Comparison of ENCODE assay signal across 20 mouse cellular contexts in genomic region chrX:73384419-73384818, GRCm38 (mm10). TPM values are rescaled to one million over a fixed set of nuclear protein-coding genes. Genes with fewer than 3 reads are reported as not detected.
DNase-seq lines count a peak whose midpoint lies in the region; ATAC-seq and TF ChIP-seq lines count a peak whose summit lies in the region.
"Had no signal": no experiment of that assay in that cellular context is flagged by ENCODE, and none has a peak within 500 bp of the region (broad histone marks: within the 10 kb centered on the region; RNA-seq: fewer than 3 reads in every experiment).

No protein-coding gene starts in this region.

- peak overlapping the region; percentile 70 for H3K27ac ChIP-seq in hindbrain, embryonic 14.5 days
- H3K27ac ChIP-seq in hindbrain, embryonic 10.5 days = no peak overlapping the region
- peak overlapping the region; percentile 51 for H3K27ac ChIP-seq in hindbrain, postnatal 0 days
- no peak overlapping the region for H3K27ac ChIP-seq in heart, adult 2 months
- H3K27ac ChIP-seq: heart, embryonic 15.5 days; kidney, postnatal 0 days; neural tube, embryonic 12.5 days had no signal

- no peak overlapping the region for H3K9ac ChIP-seq in hindbrain, embryonic 14.5 days
- H3K9ac ChIP-seq in hindbrain, postnatal 0 days (replicated peaks; ENCODE audit: low read length) = no peak overlapping the region
- H3K9ac ChIP-seq in heart, adult 2 months (ENCODE audit: low read depth, low read length) = no peak overlapping the region
- H3K9ac ChIP-seq: heart, embryonic 15.5 days; neural tube, embryonic 12.5 days had no signal

- TF ChIP-seq POLR2A in heart, adult 2 months (IDR thresholded peaks at IDR 0.05; ENCODE audit: insufficient read depth, low read depth, low read length) = no peak

- H3K79me2 ChIP-seq in heart, adult 2 months (replicated peaks; ENCODE audit: control insufficient read depth, insufficient read depth, low read length) = no peaks in the 10 kb centered on the region

- no peak overlapping the region for H3K4me2 ChIP-seq in hindbrain, embryonic 14.5 days (replicated peaks)
- no peak overlapping the region for H3K4me2 ChIP-seq in hindbrain, postnatal 0 days (ENCODE audit: low read depth, low read length)
- H3K4me2 ChIP-seq: heart, embryonic 15.5 days; liver, embryonic 11.5 days; neural tube, embryonic 12.5 days had no signal

- no peak for TF ChIP-seq CTCF in hindbrain, postnatal 0 days (IDR thresholded peaks at IDR 0.05; ENCODE audit: low read depth)
- TF ChIP-seq CTCF in heart, adult 2 months (IDR thresholded peaks at IDR 0.05) = no peak

- H3K4me1 ChIP-seq in hindbrain, embryonic 14.5 days (replicated peaks; ENCODE audit: control insufficient read depth, insufficient read depth, low read length) = peaks cover 4% of the 10 kb centered on the region; the same call in 1 of the 2 replicates
- no peaks in the 10 kb centered on the region for H3K4me1 ChIP-seq in hindbrain, embryonic 10.5 days (replicated peaks)
- no peaks in the 10 kb centered on the region for H3K4me1 ChIP-seq in hindbrain, postnatal 0 days (ENCODE audit: insufficient read depth, low read length)
- no peaks in the 10 kb centered on the region for H3K4me1 ChIP-seq in heart, adult 2 months (ENCODE audit: control insufficient read depth, insufficient read depth, low read length)
- H3K4me1 ChIP-seq: heart, embryonic 15.5 days; neural tube, embryonic 12.5 days had no signal

- 49% methylated on average over 6 of the region's 6 CpGs for WGBS in hindbrain, embryonic 14.5 days
- WGBS in hindbrain, embryonic 10.5 days = 81% methylated on average over 6 of the region's 6 CpGs
- 50% methylated on average over 6 of the region's 6 CpGs for WGBS in hindbrain, postnatal 0 days
- 52% methylated on average over 6 of the region's 6 CpGs for WGBS in heart, adult 2 months

- no peak for TF ChIP-seq EP300 in heart, adult 2 months (IDR thresholded peaks at IDR 0.05; ENCODE audit: insufficient read depth, low read depth, low read length)

- no peaks in the 10 kb centered on the region for H3K9me3 ChIP-seq in hindbrain, embryonic 14.5 days (ENCODE audit: control insufficient read depth, low read length)
- H3K9me3 ChIP-seq in hindbrain, embryonic 10.5 days = no peaks in the 10 kb centered on the region
- H3K9me3 ChIP-seq in hindbrain, postnatal 0 days (ENCODE audit: low read length) = no peaks in the 10 kb centered on the region
- H3K9me3 ChIP-seq: heart, embryonic 15.5 days; neural tube, embryonic 12.5 days had no signal

- peak; percentile 24 for DNase-seq in hindbrain, embryonic 14.5 days (ENCODE audit: low spot score)
- DNase-seq in hindbrain, embryonic 10.5 days (ENCODE audit: low spot score) = no peak
- peak; percentile 5 for DNase-seq in right cerebral cortex, postnatal 25 days
- DNase-seq in right cerebral cortex, postnatal 36 days (ENCODE audit: low spot score in 2 of 2) = no peak
- DNase-seq in hindbrain, postnatal 0 days (ENCODE audit: low spot score) = peak; percentile 44
- DNase-seq in cerebellum, adult 9-11 months = no peak
- no peak for DNase-seq in heart, adult 2 months
- DNase-seq: adrenal gland, postnatal 25 days; cerebellum, adult 2 months had no signal

- intact Hi-C loops in heart, adult 2 months (cut with DNase I) = no loop called here

- H3K36me3 ChIP-seq in hindbrain, embryonic 14.5 days (replicated peaks; ENCODE audit: control insufficient read depth, insufficient read depth) = no peaks in the 10 kb centered on the region
- H3K36me3 ChIP-seq in hindbrain, embryonic 10.5 days = no peaks in the 10 kb centered on the region
- no peaks in the 10 kb centered on the region for H3K36me3 ChIP-seq in hindbrain, postnatal 0 days (ENCODE audit: insufficient read depth, low read length)
- no peaks in the 10 kb centered on the region for H3K36me3 ChIP-seq in heart, adult 2 months (ENCODE audit: control insufficient read depth, insufficient read depth, low read length)
- H3K36me3 ChIP-seq: heart, embryonic 15.5 days; neural tube, embryonic 12.5 days had no signal

- no peak overlapping the region for H3K4me3 ChIP-seq in hindbrain, embryonic 14.5 days (replicated peaks; ENCODE audit: low read length)
- no peak overlapping the region for H3K4me3 ChIP-seq in hindbrain, embryonic 10.5 days
- no peak overlapping the region for H3K4me3 ChIP-seq in hindbrain, postnatal 0 days (ENCODE audit: low read length)
- no peak overlapping the region for H3K4me3 ChIP-seq in heart, adult 2 months
- H3K4me3 ChIP-seq: heart, embryonic 15.5 days; neural tube, embryonic 12.5 days had no signal

- peak; percentile 68 for ATAC-seq in hindbrain, embryonic 14.5 days (ENCODE audit: low FRiP score)
- peak; percentile 80 for ATAC-seq in hindbrain, postnatal 0 days
- ATAC-seq: inflammation-experienced regulatory T-cells, adult 6 months had no signal

- H3K27me3 ChIP-seq in hindbrain, embryonic 14.5 days (ENCODE audit: control insufficient read depth, insufficient read depth, low read length) = no peaks in the 10 kb centered on the region
- H3K27me3 ChIP-seq in hindbrain, embryonic 10.5 days (ENCODE audit: insufficient read depth, poor library complexity, severe bottlenecking) = no peaks in the 10 kb centered on the region
- H3K27me3 ChIP-seq in hindbrain, postnatal 0 days (ENCODE audit: insufficient read depth, low read length) = no peaks in the 10 kb centered on the region
- H3K27me3 ChIP-seq in heart, adult 2 months (ENCODE audit: control insufficient read depth, insufficient read depth, low read length) = no peaks in the 10 kb centered on the region
- H3K27me3 ChIP-seq: CH12.LX; heart, embryonic 15.5 days; neural tube, embryonic 12.5 days had no signal

RNA-seq across cellular contexts. Expression of gene Gm18336, which starts 14.1 kb away (rescaled TPM):
- polyA plus RNA-seq in hindbrain, embryonic 14.5 days (2014; fragmentation: Nextera tagmentation; extraction: Ambion mirVana) = not detected in 2 replicates
- polyA plus RNA-seq in hindbrain, embryonic 10.5 days (2016; fragmentation: Nextera tagmentation; extraction: Ambion mirVana) = not detected in 2 replicates
- 0.14 and 0.16 TPM in 2 replicates for total RNA-seq in hindbrain, postnatal 0 days (2014; rRNA removed)
- polyA plus RNA-seq in hindbrain, postnatal 0 days (2015; fragmentation: Nextera tagmentation; extraction: Ambion mirVana) = 0.06 TPM in 1 of 2 replicates, not detected in the other
- total RNA-seq in heart, adult 2 months (2021) = not detected
- not detected in 2 replicates for polyA plus RNA-seq in heart, adult 2 months (2012; rRNA removed)
- total RNA-seq: adrenal gland, postnatal 25 days; CH12.LX; gastrocnemius, postnatal 4 days; megakaryocyte-erythroid progenitor cell, adult 5-6 weeks had no signal
- polyA plus RNA-seq: heart, embryonic 15.5 days; inflammation-experienced regulatory T-cells, adult 6 months; kidney, postnatal 0 days; liver, embryonic 11.5 days; lung, embryonic 16.5 days; neural tube, embryonic 12.5 days; stomach, embryonic 16.5 days had no signal

RNA-seq across cellular contexts. Expression of gene Zfp92, which starts 26.5 kb away (rescaled TPM):
- 1.1 and 1.5 TPM in 2 replicates for polyA plus RNA-seq in hindbrain, embryonic 14.5 days (2014; fragmentation: Nextera tagmentation; extraction: Ambion mirVana)
- 0.10 and 0.17 TPM in 2 replicates for polyA plus RNA-seq in hindbrain, embryonic 10.5 days (2016; fragmentation: Nextera tagmentation; extraction: Ambion mirVana)
- 4.5 TPM in 2 replicates for total RNA-seq in hindbrain, postnatal 0 days (2014; rRNA removed)
- 1.0 and 1.2 TPM in 2 replicates for polyA plus RNA-seq in hindbrain, postnatal 0 days (2015; fragmentation: Nextera tagmentation; extraction: Ambion mirVana)
- total RNA-seq in heart, adult 2 months (2021) = not detected
- polyA plus RNA-seq in heart, adult 2 months (2012; rRNA removed) = not detected in 2 replicates
- total RNA-seq: gastrocnemius, postnatal 4 days had no signal
- polyA plus RNA-seq: heart, embryonic 15.5 days; liver, embryonic 11.5 days had no signal

RNA-seq across cellular contexts. Expression of gene Zfp275, which starts 42.0 kb away (rescaled TPM):
- polyA plus RNA-seq in hindbrain, embryonic 14.5 days (2014; fragmentation: Nextera tagmentation; extraction: Ambion mirVana) = 12.1 and 13.6 TPM in 2 replicates
- 12.6 and 13.4 TPM in 2 replicates for polyA plus RNA-seq in hindbrain, embryonic 10.5 days (2016; fragmentation: Nextera tagmentation; extraction: Ambion mirVana)
- total RNA-seq in hindbrain, postnatal 0 days (2014; rRNA removed) = 35.8 and 40.2 TPM in 2 replicates
- 5.3 and 5.5 TPM in 2 replicates for polyA plus RNA-seq in hindbrain, postnatal 0 days (2015; fragmentation: Nextera tagmentation; extraction: Ambion mirVana)
- 1 to 10 TPM; 4.8 to 6.2 TPM for total RNA-seq in heart, adult 2 months (2021)
- polyA plus RNA-seq in heart, adult 2 months (2012; rRNA removed) = 7.5 and 11.2 TPM in 2 replicates

RNA-seq across cellular contexts. Expression of gene Gm45015, which starts 47.8 kb away (rescaled TPM):
- not detected in 2 replicates for polyA plus RNA-seq in hindbrain, embryonic 14.5 days (2014; fragmentation: Nextera tagmentation; extraction: Ambion mirVana)
- not detected in 2 replicates for polyA plus RNA-seq in hindbrain, embryonic 10.5 days (2016; fragmentation: Nextera tagmentation; extraction: Ambion mirVana)
- total RNA-seq in hindbrain, postnatal 0 days (2014; rRNA removed) = not detected in 2 replicates
- polyA plus RNA-seq in hindbrain, postnatal 0 days (2015; fragmentation: Nextera tagmentation; extraction: Ambion mirVana) = not detected in 2 replicates
- total RNA-seq in heart, adult 2 months (2021) = not detected
- not detected in 2 replicates for polyA plus RNA-seq in heart, adult 2 months (2012; rRNA removed)
- total RNA-seq: adrenal gland, postnatal 25 days; CH12.LX; gastrocnemius, postnatal 4 days; left cerebral cortex, adult 8-10 months; megakaryocyte-erythroid progenitor cell, adult 5-6 weeks had no signal
- polyA plus RNA-seq: cerebellum, adult 2 months; heart, embryonic 15.5 days; inflammation-experienced regulatory T-cells, adult 6 months; kidney, postnatal 0 days; liver, embryonic 11.5 days; lung, embryonic 16.5 days; neural tube, embryonic 12.5 days; stomach, embryonic 16.5 days had no signal

RNA-seq across cellular contexts. Expression of gene Trex2, which starts 50.7 kb away (rescaled TPM):
- not detected in 2 replicates for polyA plus RNA-seq in hindbrain, embryonic 14.5 days (2014; fragmentation: Nextera tagmentation; extraction: Ambion mirVana)
- polyA plus RNA-seq in hindbrain, embryonic 10.5 days (2016; fragmentation: Nextera tagmentation; extraction: Ambion mirVana) = 0.16 TPM in 1 of 2 replicates, not detected in the other
- total RNA-seq in hindbrain, postnatal 0 days (2014; rRNA removed) = not detected in 2 replicates
- not detected in 2 replicates for polyA plus RNA-seq in hindbrain, postnatal 0 days (2015; fragmentation: Nextera tagmentation; extraction: Ambion mirVana)
- total RNA-seq in heart, adult 2 months (2021) = not detected
- not detected in 2 replicates for polyA plus RNA-seq in heart, adult 2 months (2012; rRNA removed)
- total RNA-seq: adrenal gland, postnatal 25 days; CH12.LX; gastrocnemius, postnatal 4 days; left cerebral cortex, adult 8-10 months; megakaryocyte-erythroid progenitor cell, adult 5-6 weeks had no signal
- polyA plus RNA-seq: cerebellum, adult 2 months; heart, embryonic 15.5 days; inflammation-experienced regulatory T-cells, adult 6 months; liver, embryonic 11.5 days; lung, embryonic 16.5 days; neural tube, embryonic 12.5 days had no signal

Comparison
In these comparisons a context has a peak if more than half of its experiments do, and no peak if none do; other contexts are left out.
1. DNase-seq: peak in hindbrain, embryonic 14.5 days (single experiment), right cerebral cortex, postnatal 25 days (single experiment) and hindbrain, postnatal 0 days (single experiment); none in hindbrain, embryonic 10.5 days (single experiment), right cerebral cortex, postnatal 36 days (0 of 2), cerebellum, adult 9-11 months (single experiment) and heart, adult 2 months (0 of 2).
2. H3K27ac ChIP-seq: peak in hindbrain, embryonic 14.5 days (single experiment) and hindbrain, postnatal 0 days (single experiment); none in hindbrain, embryonic 10.5 days (single experiment) and heart, adult 2 months (single experiment).